Mouse (Mus musculus) ES-E14 (cell line): ENCODE results near the gene Bmp6.

Experiments
- CHD2 ChIP-seq: IDR thresholded peaks from 2 replicates; pipeline ENCODE4 v1.6.1; 2014; ENCODE audit warnings: mild to moderate bottlenecking, low read depth, low read length, inconsistent platforms
- ZNF384 ChIP-seq: IDR thresholded peaks from 2 replicates; pipeline ENCODE4 v1.6.1; 2012; ENCODE audit warnings: low read depth, low read length, inconsistent platforms

DNA sequence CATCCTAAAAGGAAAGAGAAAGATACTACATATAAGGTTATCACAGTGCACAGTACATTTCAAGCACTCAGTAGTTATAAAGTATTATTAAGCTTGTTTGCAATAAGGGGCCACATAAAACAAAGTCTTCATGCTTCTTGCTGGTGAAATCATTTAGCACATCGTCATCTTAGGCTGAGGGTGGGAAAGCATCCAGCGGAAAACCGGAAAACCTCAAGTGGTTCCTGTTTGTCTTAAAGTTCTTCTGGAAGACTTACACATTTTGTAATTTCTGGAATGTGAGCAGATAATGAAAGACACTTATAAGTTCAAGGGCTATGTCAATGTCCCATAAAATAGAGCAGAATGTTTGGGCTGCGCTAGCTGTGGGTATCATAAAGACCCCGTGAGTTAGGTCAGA, 24.7 kb downstream of the Bmp6 start:
- TF ChIP-seq CHD2 (no peak), ZNF384 (no peak)
